12 mouse cellular contexts compared by ENCODE assay signal in the genomic region with DNA sequence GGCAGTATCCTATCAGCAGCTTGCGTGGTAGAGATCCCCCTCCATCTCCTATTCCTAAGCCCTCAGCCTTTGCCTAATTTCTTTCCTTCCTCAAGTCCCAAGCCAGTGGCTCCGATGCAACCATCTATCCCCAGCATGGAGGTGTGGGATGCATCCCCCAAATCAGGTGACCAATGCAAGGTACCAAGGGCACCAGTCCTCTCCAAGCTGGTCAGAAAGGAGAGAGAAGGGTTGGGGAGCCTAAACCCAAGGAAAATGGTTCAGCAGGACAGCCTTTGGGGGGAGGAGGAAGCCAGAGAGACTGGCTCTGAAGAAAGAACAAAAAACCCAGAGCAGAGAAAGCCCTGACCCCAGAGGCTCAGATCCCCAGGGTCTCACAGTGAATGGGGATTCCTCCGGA. TPM values are rescaled to one million over a fixed set of nuclear protein-coding genes. Genes with fewer than 3 reads are reported as not detected.
DNase-seq lines count a peak whose midpoint lies in the region; ATAC-seq and TF ChIP-seq lines count a peak whose summit lies in the region.
"Had no signal": no experiment of that assay in that cellular context is flagged by ENCODE, and none has a peak within 500 bp of the region (broad histone marks: within the 10 kb centered on the region; RNA-seq: fewer than 3 reads in every experiment).

No protein-coding gene starts in this region.

- 44% methylated on average over 3 of the region's 3 CpGs for WGBS in forebrain, embryonic 16.5 days
- whole genome bisulfite sequencing in midbrain, embryonic 14.5 days, result 26% methylated on average over 3 of the region's 3 CpGs

- H3K4me3 ChIP-seq in layer of hippocampus, adult 2 months, result peak overlapping the region; percentile 6; the same call in 1 of the 2 replicates
- no peak overlapping the region for H3K4me3 ChIP-seq in forebrain, embryonic 16.5 days (replicated peaks; ENCODE audit: low read length)
- no peak overlapping the region for H3K4me3 ChIP-seq in midbrain, embryonic 14.5 days (replicated peaks; ENCODE audit: low read depth, low read length)
- H3K4me3 ChIP-seq: megakaryocyte, embryonic 14.5 days had no signal

- DNase-seq in embryo, embryonic 10.5 days (ENCODE audit: low spot score), result peak; percentile 9
- DNase-seq in embryo, embryonic 9.5 days (ENCODE audit: extremely low spot score), result no peak
- no peak for DNase-seq in layer of hippocampus, adult 2 months (ENCODE audit: low spot score in 2 of 2)
- no peak for DNase-seq in layer of hippocampus, adult 18-20 months (ENCODE audit: low spot score in 2 of 2)
- DNase-seq in midbrain, embryonic 14.5 days, result no peak
- DNase-seq in left cerebral cortex, adult 9 months (ENCODE audit: low spot score in 2 of 2), result no peak
- DNase-seq: right cerebral cortex, postnatal 14 days had no signal

- no peaks in the 10 kb centered on the region for H3K36me3 ChIP-seq in forebrain, embryonic 16.5 days (ENCODE audit: control insufficient read depth, insufficient read depth)
- no peaks in the 10 kb centered on the region for H3K36me3 ChIP-seq in midbrain, embryonic 14.5 days (ENCODE audit: control insufficient read depth, insufficient read depth, low read length)

- peak overlapping the region; percentile 79 for H3K27ac ChIP-seq in layer of hippocampus, adult 2 months
- no peak overlapping the region for H3K27ac ChIP-seq in forebrain, embryonic 16.5 days (ENCODE audit: low read length)
- H3K27ac ChIP-seq in midbrain, embryonic 14.5 days (replicated peaks; ENCODE audit: low read depth, low read length), result no peak overlapping the region
- H3K27ac ChIP-seq: liver, embryonic 14.5 days had no signal

- H3K9me3 ChIP-seq in forebrain, embryonic 16.5 days (ENCODE audit: control insufficient read depth, low read length), result no peaks in the 10 kb centered on the region
- H3K9me3 ChIP-seq in midbrain, embryonic 14.5 days (ENCODE audit: control insufficient read depth, low read length), result no peaks in the 10 kb centered on the region
- H3K9me3 ChIP-seq: megakaryocyte, embryonic 14.5 days had no signal

- H3K27me3 ChIP-seq in forebrain, embryonic 16.5 days (replicated peaks; ENCODE audit: control insufficient read depth, insufficient read depth, low read length), result no peaks in the 10 kb centered on the region
- no peaks in the 10 kb centered on the region for H3K27me3 ChIP-seq in midbrain, embryonic 14.5 days (ENCODE audit: control insufficient read depth, insufficient read depth, low read length)
- H3K27me3 ChIP-seq: megakaryocyte, embryonic 14.5 days had no signal

- peaks cover 45% of the 10 kb centered on the region for H3K4me1 ChIP-seq in forebrain, embryonic 16.5 days (replicated peaks; ENCODE audit: control insufficient read depth, insufficient read depth, low read length)
- H3K4me1 ChIP-seq in midbrain, embryonic 14.5 days (ENCODE audit: control insufficient read depth, insufficient read depth, low read length), result peaks cover 32% of the 10 kb centered on the region

- no peak for ATAC-seq in forebrain, embryonic 16.5 days
- no peak for ATAC-seq in midbrain, embryonic 14.5 days (ENCODE audit: low FRiP score, low TSS enrichment)
- ATAC-seq in megakaryocyte progenitor cell, adult 5-6 weeks (replicated peaks; ENCODE audit: poor library complexity), result no peak
- ATAC-seq: intestine, embryonic 16.5 days had no signal

- H3K4me2 ChIP-seq in forebrain, embryonic 16.5 days (ENCODE audit: low read length), result peak overlapping the region; percentile 27
- H3K4me2 ChIP-seq in midbrain, embryonic 14.5 days (ENCODE audit: low read length), result peak overlapping the region; percentile 26; the same call in 1 of the 2 replicates

- TF ChIP-seq CTCF in layer of hippocampus, adult 2 months (conservative IDR thresholded peaks at IDR 0.05), result no peak

- no peak overlapping the region for H3K9ac ChIP-seq in forebrain, embryonic 16.5 days (replicated peaks; ENCODE audit: low read depth, low read length)
- no peak overlapping the region; the same call in 1 of the 2 replicates for H3K9ac ChIP-seq in midbrain, embryonic 14.5 days (replicated peaks; ENCODE audit: low read length)
- H3K9ac ChIP-seq: liver, embryonic 14.5 days had no signal

RNA-seq across cellular contexts. Expression of a gene that starts 4.3 kb away (rescaled TPM):
- total RNA-seq in layer of hippocampus, adult 2 months (2021), result 10 to 100 TPM; 35.0 to 36.7 TPM
- total RNA-seq in layer of hippocampus, adult 18-20 months (2021), result 10 to 100 TPM; 33.5 to 39.4 TPM
- polyA plus RNA-seq in forebrain, embryonic 16.5 days (2015; fragmentation: Nextera tagmentation; extraction: Ambion mirVana), result 157 and 166 TPM in 2 replicates
- 83.3 and 99.9 TPM in 2 replicates for polyA plus RNA-seq in midbrain, embryonic 14.5 days (2014; fragmentation: Nextera tagmentation; extraction: Ambion mirVana)
- total RNA-seq in megakaryocyte progenitor cell, adult 5-6 weeks (2015), result 60.0 and 60.4 TPM in 2 replicates
- total RNA-seq in megakaryocyte progenitor cell, adult 5-6 weeks (2017), result 49.0 and 75.4 TPM in 2 replicates

RNA-seq across cellular contexts. Expression of a gene that starts 29.6 kb away (rescaled TPM):
- total RNA-seq in layer of hippocampus, adult 2 months (2021), result 10 to 100 TPM; 11.0 to 13.5 TPM
- 10 to 100 TPM; 11.2 to 11.9 TPM for total RNA-seq in layer of hippocampus, adult 18-20 months (2021)
- polyA plus RNA-seq in forebrain, embryonic 16.5 days (2015; fragmentation: Nextera tagmentation; extraction: Ambion mirVana), result 13.0 and 13.8 TPM in 2 replicates
- polyA plus RNA-seq in midbrain, embryonic 14.5 days (2014; fragmentation: Nextera tagmentation; extraction: Ambion mirVana), result 12.9 and 14.0 TPM in 2 replicates
- total RNA-seq in megakaryocyte progenitor cell, adult 5-6 weeks (2015), result 66.5 and 68.6 TPM in 2 replicates
- total RNA-seq in megakaryocyte progenitor cell, adult 5-6 weeks (2017), result 13.5 and 20.8 TPM in 2 replicates
